Mouse (Mus musculus) heart, adult 2 months (tissue): ENCODE measurements at regions not wholly inside any gene's neighbourhood (a gene's known extent, or its start where the extent isn't known, plus 50 kb on each side); places are given as distances from the start of the nearest gene placed in this dataset.

Experiments
- CTCF ChIP-seq: fragments of 200-600 bp; IDR thresholded peaks from 2 replicates; pipeline ENCODE4 v1.8.1; 2022; ENCODE audit warnings: antibody characterized with exemption, mild to moderate bottlenecking, moderate library complexity
- POLR2A ChIP-seq: fragments of 200-500 bp; IDR thresholded peaks from 2 replicates; pipeline ENCODE4 v1.6.1; 2011; ENCODE audit warnings: mild to moderate bottlenecking, low read depth, low read length, control low read depth; ENCODE audit not compliant: insufficient read depth

- no peak for TF ChIP-seq CTCF
- no peak for TF ChIP-seq POLR2A
Observed at GRCm38 (mm10) chr15:96813472-96813871, 113.9 kb upstream of the Slc38a2 start.
